Mouse (Mus musculus) liver, embryonic 15.5 days (tissue): Measurements from ENCODE around the gene Gm10271. TPM values are rescaled to one million over a fixed set of nuclear protein-coding genes. Genes with fewer than 3 reads are reported as not detected.

Experiments used
- ATAC-seq: fragments of 200-750 bp; cut with Nextera tagmentation; 2 replicates; pipeline ENCODE4 v1.8.0; 2017; ENCODE audit warnings: moderate number of reproducible peaks, mild to moderate bottlenecking, moderate library complexity; ENCODE audit not compliant: insufficient read depth
- H3K27ac ChIP-seq: fragments of 300-500 bp; sonication (generic); replicated peaks from 2 replicates; pipeline ENCODE4 v1.5.1; 2015; ENCODE audit warnings: mild to moderate bottlenecking, inconsistent platforms
- H3K27me3 ChIP-seq: fragments of 300-500 bp; sonication (generic); 2 replicates; pipeline ENCODE4 v1.6.1; 2015; ENCODE audit warnings: mild to moderate bottlenecking, inconsistent platforms
- H3K36me3 ChIP-seq: fragments of 300-500 bp; sonication (generic); replicated peaks from 2 replicates; pipeline ENCODE4 v1.6.1; 2015; ENCODE audit warnings: moderate library complexity, mild to moderate bottlenecking, inconsistent platforms
- H3K4me1 ChIP-seq: fragments of 300-500 bp; sonication (generic); replicated peaks from 2 replicates; pipeline ENCODE4 v1.6.1; 2015; ENCODE audit warnings: inconsistent platforms
- H3K4me2 ChIP-seq: fragments of 300-500 bp; sonication (generic); 2 replicates; pipeline ENCODE4 v1.6.1; 2015; ENCODE audit warnings: moderate library complexity, mild to moderate bottlenecking, inconsistent platforms
- H3K4me3 ChIP-seq: fragments of 300-500 bp; sonication (generic); replicated peaks from 2 replicates; pipeline ENCODE4 v1.5.1; 2015; ENCODE audit warnings: mild to moderate bottlenecking, inconsistent platforms
- H3K9ac ChIP-seq: fragments of 300-500 bp; sonication (generic); 2 replicates; pipeline ENCODE4 v1.6.1; 2015; ENCODE audit warnings: moderate library complexity, mild to moderate bottlenecking, inconsistent platforms
- H3K9me3 ChIP-seq: fragments of 300-500 bp; sonication (generic); replicated peaks from 2 replicates; pipeline ENCODE4 v1.6.1; 2016; ENCODE audit warnings: inconsistent platforms
- WGBS: fragments of 180-500 bp; shearing (Covaris S2); methylation state at CpG from one replicate; pipeline ENCODE4 v1.1.7; 2015; ENCODE audit warnings: mixed read lengths; ENCODE audit not compliant: insufficient replicate concordance; 5-methylcytosine and 5-hydroxymethylcytosine counted together
- polyA plus RNA-seq: library from polyadenylated mRNA; unstranded; fragments of >200 nt; fragmentation: Nextera tagmentation; extraction: Ambion mirVana; gene quantifications from 2 replicates; pipeline ENCODE4 v1.2.1, GENCODE M21; 2015

Gm10271 gene
- polyA plus RNA-seq, 1 experiment from 2014 or later, result not detected

GRCm38 (mm10) chr10:116916581-116916980 lies 55.8 kb downstream of the Gm10271 start:
- Histone ChIP-seq H3K4me3 (no peak overlapping the region), H3K9me3 (no peaks in the 10 kb centered on the region), H3K36me3 (peaks cover 24% of the 10 kb centered on the region), H3K27ac (no peak overlapping the region), H3K4me2 (no peak overlapping the region), H3K27me3 (no peaks in the 10 kb centered on the region), H3K9ac (no peak overlapping the region), H3K4me1 (0 out of 2 replicates have a peak, but pooled peaks cover 4% of the 10 kb centered on the region)
- no peak for ATAC-seq
- WGBS, result 69% methylated on average over 8 of the region's 8 CpGs

GRCm38 (mm10) chr10:116915286-116915685 lies 57.1 kb downstream of the Gm10271 start:
- H3K36me3 ChIP-seq, result peaks cover 28% of the 10 kb centered on the region
- no peak for ATAC-seq
- 79% methylated on average over 8 of the region's 8 CpGs for WGBS

GRCm38 (mm10) chr10:116914586-116914985 lies 57.8 kb downstream of the Gm10271 start:
- peaks cover 8% of the 10 kb centered on the region for H3K4me1 ChIP-seq
- no peak overlapping the region for H3K27ac ChIP-seq
- WGBS, result 85% methylated on average over 9 of the region's 9 CpGs
- no peaks in the 10 kb centered on the region for H3K27me3 ChIP-seq
- H3K9me3 ChIP-seq, result no peaks in the 10 kb centered on the region
- no peak for ATAC-seq
- H3K4me2 ChIP-seq, result no peak overlapping the region
- H3K4me3 ChIP-seq, result no peak overlapping the region
- H3K36me3 ChIP-seq, result peaks cover 34% of the 10 kb centered on the region
- H3K9ac ChIP-seq, result no peak overlapping the region

More at GRCm38 (mm10) chr10:116915286-116915685, 57.1 kb downstream of the Gm10271 start:
- H3K4me2 ChIP-seq, result no peak overlapping the region
- no peak overlapping the region for H3K9ac ChIP-seq
- H3K4me3 ChIP-seq, result no peak overlapping the region
- peaks cover 4% of the 10 kb centered on the region; the same call in 1 of the 2 replicates for H3K4me1 ChIP-seq
- H3K27me3 ChIP-seq, result no peaks in the 10 kb centered on the region
- no peaks in the 10 kb centered on the region for H3K9me3 ChIP-seq
- no peak overlapping the region for H3K27ac ChIP-seq

- Histone ChIP-seq H3K27ac (no peak overlapping the region), H3K36me3 (peaks cover 40% of the 10 kb centered on the region), H3K9me3 (no peaks in the 10 kb centered on the region), H3K9ac (no peak overlapping the region), H3K4me1 (peaks cover 16% of the 10 kb centered on the region), H3K4me3 (no peak overlapping the region), H3K27me3 (no peaks in the 10 kb centered on the region), H3K4me2 (no peak overlapping the region)
- 72% methylated on average over 17 of the region's 17 CpGs for WGBS
- ATAC-seq, result no peak
Measured at GRCm38 (mm10) chr10:116913647-116914273, 58.6 kb downstream of the Gm10271 start.

- no peak overlapping the region for H3K4me2 ChIP-seq
- no peak overlapping the region for H3K4me3 ChIP-seq
- no peaks in the 10 kb centered on the region for H3K27me3 ChIP-seq
- no peak overlapping the region for H3K27ac ChIP-seq
- peaks cover 21% of the 10 kb centered on the region for H3K4me1 ChIP-seq
- H3K36me3 ChIP-seq, result peaks cover 40% of the 10 kb centered on the region
- no peak overlapping the region for H3K9ac ChIP-seq
- no peak for ATAC-seq
- no peaks in the 10 kb centered on the region for H3K9me3 ChIP-seq
- 82% methylated on average over 9 of the region's 9 CpGs for whole genome bisulfite sequencing
Measured at GRCm38 (mm10) chr10:116912850-116913249, 59.6 kb downstream of the Gm10271 start.

- H3K4me1 ChIP-seq, result peaks cover 30% of the 10 kb centered on the region
- peak overlapping the region; percentile 94 for H3K27ac ChIP-seq
- no peaks in the 10 kb centered on the region for H3K9me3 ChIP-seq
- H3K36me3 ChIP-seq, result peaks cover 46% of the 10 kb centered on the region
- H3K27me3 ChIP-seq, result no peaks in the 10 kb centered on the region
- H3K4me3 ChIP-seq, result peak overlapping the region; percentile 38
- WGBS, result 31% methylated on average over 15 of the region's 15 CpGs
- peak; percentile 99 for ATAC-seq
- H3K9ac ChIP-seq, result 0 out of 2 replicates have a peak overlapping the region, but pooled peaks have one; percentile 35
- H3K4me2 ChIP-seq, result peak overlapping the region; percentile 70
Measured at GRCm38 (mm10) chr10:116908901-116909642, 63.3 kb downstream of the Gm10271 start.

Other genes with a start within 250 kb of the Gm10271 start
- not detected in 2 replicates for gene Myrfl, start 75.7 kb downstream of the Gm10271 start, polyA plus RNA-seq
- gene Rab3ip, start 21.8 kb downstream of the Gm10271 start, polyA plus RNA-seq, result 10.7 and 11.8 TPM in 2 replicates
- 0.10 TPM in 1 of 2 replicates, not detected in the other for gene Best3, start 13.7 kb upstream of the Gm10271 start, polyA plus RNA-seq
- not detected in 2 replicates for gene Lrrc10, start 72.7 kb upstream of the Gm10271 start, polyA plus RNA-seq
- 141 and 142 TPM in 2 replicates for gene Cct2, start 91.2 kb upstream of the Gm10271 start, polyA plus RNA-seq
- 6.9 and 7.5 TPM in 2 replicates for gene Frs2, start 175.9 kb upstream of the Gm10271 start, polyA plus RNA-seq